Mouse (Mus musculus): ENCODE measurements at regions not wholly inside any gene's neighbourhood (a gene's known extent, or its start where the extent isn't known, plus 50 kb on each side); places are given as distances from the start of the nearest gene placed in this dataset.

- no peak overlapping the region for H3K9ac ChIP-seq (replicated peaks)
- WGBS: 40% methylated on average over 13 of the region's 13 CpGs
- no peaks in the 10 kb centered on the region for H3K27me3 ChIP-seq
- no peaks in the 10 kb centered on the region for H3K36me3 ChIP-seq
- ATAC-seq (replicated peaks): peak; percentile 57; the same call in 1 of the 2 replicates
- no peaks in the 10 kb centered on the region for H3K4me1 ChIP-seq
- H3K9me3 ChIP-seq: no peaks in the 10 kb centered on the region
- no peak overlapping the region for H3K27ac ChIP-seq (replicated peaks)
- H3K4me2 ChIP-seq (replicated peaks): no peak overlapping the region
- no peak overlapping the region for H3K4me3 ChIP-seq
Measured at GRCm38 (mm10) chr1:34642304-34642893, 62.9 kb downstream of the Amer3 start.

- Histone ChIP-seq H3K27me3 (no peaks in the 10 kb centered on the region), H3K27ac (replicated peaks) (no peak overlapping the region), H3K36me3 (no peaks in the 10 kb centered on the region), H3K9ac (replicated peaks) (no peak overlapping the region), H3K4me1 (no peaks in the 10 kb centered on the region), H3K4me2 (replicated peaks) (no peak overlapping the region), H3K4me3 (no peak overlapping the region), H3K9me3 (no peaks in the 10 kb centered on the region)
- no peak for ATAC-seq (replicated peaks)
- WGBS: 95% methylated on average over 10 of the region's 10 CpGs
Measured at GRCm38 (mm10) chr1:34653963-34654644, 74.6 kb downstream of the Amer3 start.

- no peak for ATAC-seq (replicated peaks)
- H3K4me1 ChIP-seq: no peaks in the 10 kb centered on the region
Measured at GRCm38 (mm10) chr1:34657481-34657880, 78.0 kb downstream of the Amer3 start.

GRCm38 (mm10) chr1:34663875-34664547 is 84.6 kb downstream of the Amer3 start:
- H3K4me2 ChIP-seq (replicated peaks): 0 out of 2 replicates have a peak overlapping the region, but pooled peaks have one; percentile 25
- ATAC-seq (replicated peaks): no peak; the same call in 1 of the 2 replicates

More at GRCm38 (mm10) chr1:34657481-34657880, 78.0 kb downstream of the Amer3 start:
- Histone ChIP-seq H3K9ac (replicated peaks) (no peak overlapping the region), H3K36me3 (no peaks in the 10 kb centered on the region), H3K27ac (replicated peaks) (no peak overlapping the region), H3K4me2 (replicated peaks) (no peak overlapping the region), H3K4me3 (no peak overlapping the region), H3K27me3 (no peaks in the 10 kb centered on the region), H3K9me3 (no peaks in the 10 kb centered on the region)

GRCm38 (mm10) chr1:34664816-34665511 is 85.5 kb downstream of the Amer3 start:
- peak; percentile 79 for ATAC-seq (replicated peaks)
- Histone ChIP-seq H3K4me1 (peaks cover 27% of the 10 kb centered on the region), H3K27ac (replicated peaks) (peak overlapping the region; percentile 81), H3K9ac (replicated peaks) (no peak overlapping the region), H3K4me2 (replicated peaks) (peak overlapping the region; percentile 25), H3K27me3 (no peaks in the 10 kb centered on the region), H3K4me3 (no peak overlapping the region), H3K9me3 (no peaks in the 10 kb centered on the region), H3K36me3 (no peaks in the 10 kb centered on the region)
- 16% methylated on average over 11 of the region's 11 CpGs for WGBS

More at GRCm38 (mm10) chr1:34663875-34664547, 84.6 kb downstream of the Amer3 start:
- Histone ChIP-seq H3K4me1 (peaks cover 27% of the 10 kb centered on the region), H3K9me3 (no peaks in the 10 kb centered on the region), H3K4me3 (no peak overlapping the region), H3K36me3 (no peaks in the 10 kb centered on the region), H3K27me3 (no peaks in the 10 kb centered on the region), H3K27ac (replicated peaks) (peak overlapping the region; percentile 81), H3K9ac (replicated peaks) (no peak overlapping the region)
- 30% methylated on average over 4 of the region's 4 CpGs for WGBS

- H3K27me3 ChIP-seq: no peaks in the 10 kb centered on the region
- WGBS: 23% methylated on average over 5 of the region's 5 CpGs
- peaks cover 27% of the 10 kb centered on the region for H3K4me1 ChIP-seq
- no peak overlapping the region for H3K9ac ChIP-seq (replicated peaks)
- H3K4me2 ChIP-seq (replicated peaks): no peak overlapping the region
- H3K36me3 ChIP-seq: no peaks in the 10 kb centered on the region
- no peak overlapping the region for H3K4me3 ChIP-seq
- peak overlapping the region; percentile 81 for H3K27ac ChIP-seq (replicated peaks)
- no peak; the same call in 1 of the 2 replicates for ATAC-seq (replicated peaks)
- H3K9me3 ChIP-seq: no peaks in the 10 kb centered on the region
Measured at GRCm38 (mm10) chr1:34665512-34665854, 86.0 kb downstream of the Amer3 start.

- peak; percentile 75 for ATAC-seq (replicated peaks)
- H3K4me2 ChIP-seq (replicated peaks): no peak overlapping the region
- no peaks in the 10 kb centered on the region for H3K36me3 ChIP-seq
- peaks cover 27% of the 10 kb centered on the region for H3K4me1 ChIP-seq
- peak overlapping the region; percentile 81 for H3K27ac ChIP-seq (replicated peaks)
- no peaks in the 10 kb centered on the region for H3K27me3 ChIP-seq
- H3K9me3 ChIP-seq: no peaks in the 10 kb centered on the region
- H3K4me3 ChIP-seq: no peak overlapping the region
- WGBS: 13% methylated on average over 13 of the region's 13 CpGs
- no peak overlapping the region for H3K9ac ChIP-seq (replicated peaks)
Measured at GRCm38 (mm10) chr1:34666226-34666662, 86.8 kb downstream of the Amer3 start.

GRCm38 (mm10) chr1:34677105-34677741 is 97.8 kb downstream of the Amer3 start:
- Histone ChIP-seq H3K4me3 (no peak overlapping the region), H3K27me3 (peaks cover 15% of the 10 kb centered on the region; the same call in 1 of the 2 replicates)

GRCm38 (mm10) chr1:34677832-34678733 is 98.6 kb downstream of the Amer3 start:
- peak; percentile 74 for ATAC-seq (replicated peaks)

More at GRCm38 (mm10) chr1:34677105-34677741, 97.8 kb downstream of the Amer3 start:
- Histone ChIP-seq H3K4me2 (replicated peaks) (no peak overlapping the region), H3K4me1 (peaks cover 23% of the 10 kb centered on the region), H3K36me3 (no peaks in the 10 kb centered on the region), H3K9ac (replicated peaks) (no peak overlapping the region), H3K27ac (replicated peaks) (no peak overlapping the region), H3K9me3 (no peaks in the 10 kb centered on the region)
- WGBS: 57% methylated on average over 12 of the region's 12 CpGs
- ATAC-seq (replicated peaks): no peak

GRCm38 (mm10) chr1:34678734-34679068 is 99.2 kb downstream of the Amer3 start:
- Histone ChIP-seq H3K27ac (replicated peaks) (no peak overlapping the region), H3K9ac (replicated peaks) (peak overlapping the region; percentile 51), H3K9me3 (no peaks in the 10 kb centered on the region), H3K4me2 (replicated peaks) (peak overlapping the region; percentile 88), H3K4me1 (peaks cover 23% of the 10 kb centered on the region), H3K36me3 (no peaks in the 10 kb centered on the region), H3K27me3 (peaks cover 15% of the 10 kb centered on the region; the same call in 1 of the 2 replicates), H3K4me3 (peak overlapping the region; percentile 46)
- peak; percentile 47; the same call in 1 of the 2 replicates for ATAC-seq (replicated peaks)
- WGBS: 2% methylated on average over 9 of the region's 9 CpGs

More at GRCm38 (mm10) chr1:34677832-34678733, 98.6 kb downstream of the Amer3 start:
- Histone ChIP-seq H3K4me3 (peak overlapping the region; percentile 46), H3K27ac (replicated peaks) (no peak overlapping the region), H3K4me1 (peaks cover 23% of the 10 kb centered on the region), H3K27me3 (peaks cover 15% of the 10 kb centered on the region; the same call in 1 of the 2 replicates), H3K36me3 (no peaks in the 10 kb centered on the region), H3K4me2 (replicated peaks) (peak overlapping the region; percentile 88), H3K9me3 (no peaks in the 10 kb centered on the region), H3K9ac (replicated peaks) (peak overlapping the region; percentile 51)
- WGBS: 1% methylated on average over 55 of the region's 56 CpGs

- no peak for ATAC-seq (replicated peaks)
- H3K4me2 ChIP-seq (replicated peaks): no peak overlapping the region
- no peaks in the 10 kb centered on the region for H3K4me1 ChIP-seq
- no peaks in the 10 kb centered on the region for H3K36me3 ChIP-seq
- no peak overlapping the region for H3K27ac ChIP-seq (replicated peaks)
- no peaks in the 10 kb centered on the region for H3K27me3 ChIP-seq
- H3K4me3 ChIP-seq: no peak overlapping the region
- H3K9ac ChIP-seq (replicated peaks): no peak overlapping the region
- H3K9me3 ChIP-seq: no peaks in the 10 kb centered on the region
- WGBS: 67% methylated on average over 2 of the region's 2 CpGs
Measured at GRCm38 (mm10) chr1:34686539-34686938, 107.1 kb downstream of the Amer3 start.
